Mouse (Mus musculus): ENCODE data around the gene Fyn. TPM values are rescaled to one million over a fixed set of nuclear protein-coding genes. Genes with fewer than 3 reads are reported as not detected.

The Fyn gene
- polyA plus RNA-seq, 1 experiment from 2014 or later, result 13.4 TPM

DNA sequence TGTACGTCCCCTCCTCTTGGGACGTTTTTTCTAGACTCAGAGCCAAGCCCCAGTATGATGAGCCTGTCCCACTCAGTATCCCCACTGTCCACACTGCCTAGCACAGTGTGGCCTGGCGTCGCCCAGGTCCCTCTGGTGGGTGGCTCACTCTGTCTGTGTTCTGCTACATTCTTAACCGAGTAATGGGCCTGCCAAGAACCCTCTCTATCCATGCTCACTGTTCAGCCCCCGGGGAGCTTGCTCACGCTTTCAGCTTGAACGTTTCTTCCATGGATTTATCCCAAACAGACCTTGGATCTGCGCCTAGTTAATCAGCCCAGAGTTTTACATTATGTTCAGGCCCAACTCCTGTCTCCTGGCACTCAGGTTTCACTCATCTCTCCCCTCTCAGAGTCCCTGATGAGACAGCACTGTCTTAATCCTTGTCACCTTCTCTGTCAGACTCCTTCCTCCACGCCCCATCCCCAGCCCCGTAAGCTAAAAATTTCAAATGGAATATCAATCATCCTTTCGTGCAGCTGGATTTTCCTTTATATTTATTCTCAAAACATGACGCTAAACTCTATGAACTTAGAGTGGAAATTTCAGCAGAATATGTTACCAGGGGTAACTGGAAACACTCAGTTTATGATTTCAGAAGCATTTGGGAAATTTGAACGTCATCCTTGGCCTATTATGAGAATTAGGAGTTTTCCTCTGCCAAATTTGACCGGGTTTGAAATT lies 174.0 kb downstream of the Fyn start:
- peaks cover 48% of the 10 kb centered on the region for H3K4me1 ChIP-seq (replicated peaks; ENCODE audit: control insufficient read depth, insufficient read depth, low read length)
- 52% methylated on average over 15 of the region's 15 CpGs for WGBS
- H3K9me3 ChIP-seq (ENCODE audit: control insufficient read depth, low read length), result no peaks in the 10 kb centered on the region
- no peaks in the 10 kb centered on the region for H3K36me3 ChIP-seq (ENCODE audit: control insufficient read depth, insufficient read depth, low read length)
- H3K27ac ChIP-seq (ENCODE audit: low read length), result peak overlapping the region; percentile 71
- H3K9ac ChIP-seq (ENCODE audit: low read length), result peak overlapping the region; percentile 17; the same call in 1 of the 2 replicates
- peak; percentile 56 for ATAC-seq (ENCODE audit: low read depth)
- no peak overlapping the region for H3K4me2 ChIP-seq (ENCODE audit: low read depth, low read length)
- no peaks in the 10 kb centered on the region for H3K27me3 ChIP-seq (ENCODE audit: control insufficient read depth, insufficient read depth, low read depth, low read length)
- H3K4me3 ChIP-seq (ENCODE audit: low read length), result no peak overlapping the region

DNA sequence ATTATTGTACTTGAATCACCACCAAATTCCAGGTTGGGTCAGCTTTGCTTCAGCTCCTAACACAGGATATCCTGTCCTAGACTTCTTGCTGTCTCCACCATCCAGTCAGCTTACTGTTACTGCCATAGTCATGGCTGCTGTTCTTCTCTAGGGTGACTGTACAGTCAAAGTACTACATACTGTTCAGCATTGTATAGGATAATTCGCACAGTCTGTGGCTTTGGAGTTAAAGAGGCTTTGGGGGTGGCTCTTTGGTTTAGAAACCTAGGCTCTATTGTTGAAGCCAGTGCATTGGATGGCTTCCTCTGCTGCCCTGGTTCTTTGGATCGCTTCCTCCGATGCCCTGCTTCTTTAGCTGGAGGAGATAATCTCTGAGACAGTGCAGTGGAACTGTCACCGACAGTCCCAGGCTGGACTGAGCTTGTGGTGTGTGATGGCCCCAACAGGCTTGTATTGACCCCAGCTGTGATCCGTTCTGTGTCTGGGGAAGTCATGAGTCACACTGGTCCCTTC lies 174.7 kb downstream of the Fyn start:
- Histone ChIP-seq H3K4me2 (ENCODE audit: low read depth, low read length) (no peak overlapping the region), H3K36me3 (ENCODE audit: control insufficient read depth, insufficient read depth, low read length) (no peaks in the 10 kb centered on the region), H3K27me3 (ENCODE audit: control insufficient read depth, insufficient read depth, low read depth, low read length) (no peaks in the 10 kb centered on the region), H3K9me3 (ENCODE audit: control insufficient read depth, low read length) (no peaks in the 10 kb centered on the region), H3K4me3 (ENCODE audit: low read length) (no peak overlapping the region), H3K9ac (ENCODE audit: low read length) (no peak overlapping the region), H3K4me1 (replicated peaks; ENCODE audit: control insufficient read depth, insufficient read depth, low read length) (peaks cover 43% of the 10 kb centered on the region), H3K27ac (ENCODE audit: low read length) (peak overlapping the region; percentile 4; the same call in 1 of the 2 replicates)
- 75% methylated on average over 5 of the region's 5 CpGs for WGBS
- ATAC-seq (ENCODE audit: low read depth), result no peak

DNA sequence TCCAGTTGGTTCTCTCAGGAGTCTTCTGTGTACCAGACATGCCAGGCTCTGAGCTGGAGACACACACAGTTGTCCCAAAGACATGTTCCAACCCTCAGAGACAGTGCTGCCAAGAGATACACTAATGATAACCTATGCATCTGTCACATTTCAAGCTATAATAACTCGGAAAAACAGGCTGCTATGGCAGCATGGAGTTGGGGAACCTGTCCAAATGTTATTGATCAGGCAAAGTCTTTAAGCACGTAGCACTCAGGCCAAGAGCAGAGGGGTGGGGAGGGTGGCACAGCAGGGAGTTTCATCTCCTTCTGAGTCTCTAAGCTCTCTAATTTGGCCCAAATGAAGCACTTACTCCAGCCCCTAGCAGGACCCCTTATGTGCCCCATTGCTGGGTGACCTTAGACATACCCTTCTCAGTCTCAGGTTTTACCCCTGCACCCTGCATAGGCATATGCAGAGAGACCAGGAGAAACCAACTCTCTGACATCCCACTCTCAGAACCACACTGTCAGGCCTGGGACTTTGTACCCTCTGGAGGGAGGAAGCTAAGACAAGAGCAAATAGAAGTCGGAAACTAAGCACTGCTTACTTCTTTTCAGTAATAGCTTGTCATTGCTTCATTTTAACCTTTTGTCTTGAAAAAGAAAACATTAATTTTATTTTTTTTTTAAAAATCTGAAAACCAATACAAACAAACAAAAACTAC lies 178.9 kb downstream of the Fyn start:
- no peak overlapping the region for H3K27ac ChIP-seq (ENCODE audit: low read length)
- no peak for ATAC-seq (ENCODE audit: low read depth)
- 81% methylated on average over 3 of the region's 3 CpGs for WGBS

GRCm38 (mm10) chr10:39550791-39551190 lies 182.1 kb downstream of the Fyn start:
- Histone ChIP-seq H3K27ac (ENCODE audit: low read length) (no peak overlapping the region), H3K4me1 (replicated peaks; ENCODE audit: control insufficient read depth, insufficient read depth, low read length) (peaks cover 24% of the 10 kb centered on the region), H3K9ac (ENCODE audit: low read length) (no peak overlapping the region), H3K4me3 (ENCODE audit: low read length) (no peak overlapping the region), H3K9me3 (ENCODE audit: control insufficient read depth, low read length) (no peaks in the 10 kb centered on the region), H3K4me2 (ENCODE audit: low read depth, low read length) (no peak overlapping the region), H3K36me3 (ENCODE audit: control insufficient read depth, insufficient read depth, low read length) (no peaks in the 10 kb centered on the region), H3K27me3 (ENCODE audit: control insufficient read depth, insufficient read depth, low read depth, low read length) (no peaks in the 10 kb centered on the region)
- WGBS, result 93% methylated on average over 2 of the region's 2 CpGs
- no peak for ATAC-seq (ENCODE audit: low read depth)

More for the DNA sequence above, 178.9 kb downstream of the Fyn start:
- no peaks in the 10 kb centered on the region for H3K27me3 ChIP-seq (ENCODE audit: control insufficient read depth, insufficient read depth, low read depth, low read length)
- H3K36me3 ChIP-seq (ENCODE audit: control insufficient read depth, insufficient read depth, low read length), result no peaks in the 10 kb centered on the region
- H3K9ac ChIP-seq (ENCODE audit: low read length), result no peak overlapping the region
- no peaks in the 10 kb centered on the region for H3K9me3 ChIP-seq (ENCODE audit: control insufficient read depth, low read length)
- peaks cover 21% of the 10 kb centered on the region for H3K4me1 ChIP-seq (replicated peaks; ENCODE audit: control insufficient read depth, insufficient read depth, low read length)
- H3K4me2 ChIP-seq (ENCODE audit: low read depth, low read length), result no peak overlapping the region
- H3K4me3 ChIP-seq (ENCODE audit: low read length), result no peak overlapping the region

GRCm38 (mm10) chr10:39551637-39552185 lies 183.1 kb downstream of the Fyn start:
- Histone ChIP-seq H3K9me3 (ENCODE audit: control insufficient read depth, low read length) (no peaks in the 10 kb centered on the region), H3K9ac (ENCODE audit: low read length) (no peak overlapping the region), H3K27ac (ENCODE audit: low read length) (0 out of 2 replicates have a peak overlapping the region, but pooled peaks have one; percentile 18), H3K4me2 (ENCODE audit: low read depth, low read length) (no peak overlapping the region), H3K4me1 (replicated peaks; ENCODE audit: control insufficient read depth, insufficient read depth, low read length) (peaks cover 31% of the 10 kb centered on the region), H3K4me3 (ENCODE audit: low read length) (no peak overlapping the region), H3K27me3 (ENCODE audit: control insufficient read depth, insufficient read depth, low read depth, low read length) (no peaks in the 10 kb centered on the region), H3K36me3 (ENCODE audit: control insufficient read depth, insufficient read depth, low read length) (no peaks in the 10 kb centered on the region)
- 75% methylated on average over 9 of the region's 9 CpGs for WGBS
- no peak for ATAC-seq (ENCODE audit: low read depth)

GRCm38 (mm10) chr10:39552351-39552814 lies 183.7 kb downstream of the Fyn start:
- no peak overlapping the region for H3K9ac ChIP-seq (ENCODE audit: low read length)
- no peak overlapping the region for H3K4me3 ChIP-seq (ENCODE audit: low read length)
- H3K36me3 ChIP-seq (ENCODE audit: control insufficient read depth, insufficient read depth, low read length), result no peaks in the 10 kb centered on the region
- WGBS, result 7% methylated on average over 6 of the region's 6 CpGs
- H3K4me1 ChIP-seq (replicated peaks; ENCODE audit: control insufficient read depth, insufficient read depth, low read length), result peaks cover 32% of the 10 kb centered on the region
- H3K27me3 ChIP-seq (ENCODE audit: control insufficient read depth, insufficient read depth, low read depth, low read length), result no peaks in the 10 kb centered on the region
- H3K9me3 ChIP-seq (ENCODE audit: control insufficient read depth, low read length), result no peaks in the 10 kb centered on the region
- H3K27ac ChIP-seq (ENCODE audit: low read length), result peak overlapping the region; percentile 30; the same call in 1 of the 2 replicates
- H3K4me2 ChIP-seq (ENCODE audit: low read depth, low read length), result no peak overlapping the region
- ATAC-seq (ENCODE audit: low read depth), result peak; percentile 37

DNA sequence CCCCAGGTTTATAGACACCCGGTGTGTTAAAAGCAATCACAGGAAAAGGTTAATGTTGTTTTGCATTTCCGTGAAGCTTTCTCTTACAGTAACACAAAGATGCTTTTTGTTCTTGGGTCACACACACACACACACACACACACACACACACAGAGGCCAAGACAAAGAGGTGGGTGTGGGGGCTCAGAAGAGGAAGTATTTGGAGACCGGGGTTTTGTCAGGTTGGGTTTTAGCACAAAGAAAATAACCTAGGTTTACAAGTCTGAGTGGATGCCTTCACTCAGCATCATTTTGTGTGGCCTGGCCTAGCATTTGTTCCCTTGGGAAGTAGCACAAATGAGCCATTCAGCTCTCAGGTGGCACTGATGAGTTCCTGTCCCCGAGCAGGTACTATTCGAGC lies 184.2 kb downstream of the Fyn start:
- ATAC-seq (ENCODE audit: low read depth), result no peak
- peaks cover 38% of the 10 kb centered on the region for H3K4me1 ChIP-seq (replicated peaks; ENCODE audit: control insufficient read depth, insufficient read depth, low read length)
- H3K9ac ChIP-seq (ENCODE audit: low read length), result no peak overlapping the region
- no peak overlapping the region for H3K4me2 ChIP-seq (ENCODE audit: low read depth, low read length)
- H3K27me3 ChIP-seq (ENCODE audit: control insufficient read depth, insufficient read depth, low read depth, low read length), result no peaks in the 10 kb centered on the region
- H3K36me3 ChIP-seq (ENCODE audit: control insufficient read depth, insufficient read depth, low read length), result no peaks in the 10 kb centered on the region
- 57% methylated on average over 5 of the region's 5 CpGs for WGBS
- no peak overlapping the region for H3K4me3 ChIP-seq (ENCODE audit: low read length)
- H3K27ac ChIP-seq (ENCODE audit: low read length), result no peak overlapping the region
- no peaks in the 10 kb centered on the region for H3K9me3 ChIP-seq (ENCODE audit: control insufficient read depth, low read length)

- WGBS, result 25% methylated on average over 7 of the region's 7 CpGs
- no peak overlapping the region; the same call in 1 of the 2 replicates for H3K4me2 ChIP-seq (ENCODE audit: low read depth, low read length)
- ATAC-seq (ENCODE audit: low read depth), result peak; percentile 47
- H3K36me3 ChIP-seq (ENCODE audit: control insufficient read depth, insufficient read depth, low read length), result no peaks in the 10 kb centered on the region
- H3K27ac ChIP-seq (ENCODE audit: low read length), result peak overlapping the region; percentile 84
- H3K9ac ChIP-seq (ENCODE audit: low read length), result no peak overlapping the region
- H3K4me3 ChIP-seq (ENCODE audit: low read length), result no peak overlapping the region
- H3K9me3 ChIP-seq (ENCODE audit: control insufficient read depth, low read length), result no peaks in the 10 kb centered on the region
- peaks cover 45% of the 10 kb centered on the region for H3K4me1 ChIP-seq (replicated peaks; ENCODE audit: control insufficient read depth, insufficient read depth, low read length)
- no peaks in the 10 kb centered on the region for H3K27me3 ChIP-seq (ENCODE audit: control insufficient read depth, insufficient read depth, low read depth, low read length)
Measured at GRCm38 (mm10) chr10:39555289-39555715, 186.6 kb downstream of the Fyn start.

DNA sequence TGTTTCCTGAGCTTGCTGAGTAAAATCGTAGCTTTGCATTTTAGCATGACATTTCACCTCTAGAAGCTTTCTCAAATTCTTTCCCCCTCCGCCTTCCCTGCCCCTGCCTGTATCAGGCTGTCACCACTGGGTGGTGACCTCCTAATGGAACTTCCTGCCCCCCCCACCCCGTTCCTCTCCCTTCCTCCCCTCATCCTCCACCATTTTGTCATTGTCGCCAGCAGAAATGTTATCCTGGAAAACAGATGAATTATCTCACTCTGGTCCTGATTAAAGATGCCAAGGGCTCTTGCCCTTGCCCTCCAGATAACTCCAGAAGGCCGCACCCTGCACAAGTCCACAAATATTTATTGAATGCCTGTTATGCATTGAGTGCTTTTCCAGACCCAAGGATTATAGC lies 187.1 kb downstream of the Fyn start:
- peak overlapping the region; percentile 84 for H3K27ac ChIP-seq (ENCODE audit: low read length)
- ATAC-seq (ENCODE audit: low read depth), result peak; percentile 56
- no peaks in the 10 kb centered on the region for H3K36me3 ChIP-seq (ENCODE audit: control insufficient read depth, insufficient read depth, low read length)
- no peak overlapping the region for H3K9ac ChIP-seq (ENCODE audit: low read length)
- H3K4me1 ChIP-seq (replicated peaks; ENCODE audit: control insufficient read depth, insufficient read depth, low read length), result peaks cover 45% of the 10 kb centered on the region
- H3K4me3 ChIP-seq (ENCODE audit: low read length), result no peak overlapping the region
- no peaks in the 10 kb centered on the region for H3K9me3 ChIP-seq (ENCODE audit: control insufficient read depth, low read length)
- H3K4me2 ChIP-seq (ENCODE audit: low read depth, low read length), result no peak overlapping the region; the same call in 1 of the 2 replicates
- 25% methylated on average over 5 of the region's 5 CpGs for WGBS
- H3K27me3 ChIP-seq (ENCODE audit: control insufficient read depth, insufficient read depth, low read depth, low read length), result no peaks in the 10 kb centered on the region
